Mouse (Mus musculus) forebrain, embryonic 16.5 days (tissue): ENCODE measurements around the gene Krt222. TPM values are rescaled to one million over a fixed set of nuclear protein-coding genes. Genes with fewer than 3 reads are reported as not detected.
"Not testable (repeated sequence)": the region's sequence is repeated elsewhere in the genome, so short reads cannot be mapped to it uniquely, and the experiment has no call there.

Experiments used
- ATAC-seq: fragments of 200-750 bp; cut with Nextera tagmentation; 2 replicates; pipeline ENCODE4 v1.8.0; 2017; ENCODE audit warnings: mild to moderate bottlenecking, moderate library complexity
- H3K27ac ChIP-seq: fragments of 300-500 bp; sonication (generic); 2 replicates; pipeline ENCODE4 v1.5.1; 2014; ENCODE audit warnings: low read length, control low read depth
- H3K27me3 ChIP-seq: fragments of 300-500 bp; sonication (generic); replicated peaks from 2 replicates; pipeline ENCODE4 v1.6.1; 2014; ENCODE audit warnings: low read length; ENCODE audit not compliant: control insufficient read depth, insufficient read depth
- H3K36me3 ChIP-seq: fragments of 300-500 bp; sonication (generic); 2 replicates; pipeline ENCODE4 v1.6.1; 2014; ENCODE audit not compliant: control insufficient read depth, insufficient read depth
- H3K4me1 ChIP-seq: fragments of 300-500 bp; sonication (generic); replicated peaks from 2 replicates; pipeline ENCODE4 v1.6.1; 2014; ENCODE audit warnings: low read length; ENCODE audit not compliant: control insufficient read depth, insufficient read depth
- H3K4me2 ChIP-seq: fragments of 300-500 bp; sonication (generic); 2 replicates; pipeline ENCODE4 v1.6.1; 2014; ENCODE audit warnings: mild to moderate bottlenecking, low read length, control low read depth
- H3K4me3 ChIP-seq: fragments of 300-500 bp; sonication (generic); replicated peaks from 2 replicates; pipeline ENCODE4 v1.5.1; 2014; ENCODE audit warnings: mild to moderate bottlenecking, low read length, control low read depth
- H3K9ac ChIP-seq: fragments of 300-500 bp; sonication (generic); replicated peaks from 2 replicates; pipeline ENCODE4 v1.6.1; 2014; ENCODE audit warnings: low read depth, low read length, control low read depth
- H3K9me3 ChIP-seq: fragments of 300-500 bp; sonication (generic); 2 replicates; pipeline ENCODE4 v1.6.1; 2016; ENCODE audit warnings: low read length; ENCODE audit not compliant: control insufficient read depth
- WGBS: fragments of 180-500 bp; shearing (Covaris S2); extraction: QIAGEN DNeasy Blood & Tissue Kit; methylation state at CpG from one replicate; pipeline ENCODE4 v1.1.7; 2014; 5-methylcytosine and 5-hydroxymethylcytosine counted together
- polyA plus RNA-seq: library from polyadenylated mRNA; unstranded; fragments of >200 nt; fragmentation: Nextera tagmentation; extraction: Ambion mirVana; gene quantifications from 2 replicates; pipeline ENCODE4 v1.2.1, GENCODE M21; 2015

The Krt222 gene
- polyA plus RNA-seq, 1 experiment from 2014 or later = 3.9 TPM

DNA sequence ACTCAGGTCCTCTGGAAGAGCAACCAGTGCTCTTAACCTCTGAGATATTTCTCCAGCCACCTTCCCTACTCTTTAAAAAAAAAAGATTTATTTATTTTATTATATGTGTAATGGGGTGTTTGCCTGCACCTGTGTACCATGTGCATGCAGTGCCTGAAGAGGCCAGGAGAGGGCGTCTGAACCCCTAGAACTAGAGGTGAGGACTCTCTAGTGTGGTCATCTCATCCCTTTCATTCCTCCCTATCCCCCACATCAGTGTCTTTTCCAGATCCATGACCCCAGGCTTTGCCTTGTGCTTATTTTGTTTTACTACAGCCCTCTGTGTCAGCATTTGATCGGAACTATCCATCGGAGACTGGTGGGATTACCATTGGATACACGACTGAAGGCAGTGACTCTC, 5.2 kb upstream of the Krt222 start:
- Histone ChIP-seq H3K27ac (no peak overlapping the region), H3K9me3 (no peaks in the 10 kb centered on the region), H3K36me3 (no peaks in the 10 kb centered on the region), H3K27me3 (no peaks in the 10 kb centered on the region), H3K4me2 (no peak overlapping the region), H3K4me1 (0 out of 2 replicates have a peak, but pooled peaks cover 1% of the 10 kb centered on the region), H3K9ac (no peak overlapping the region), H3K4me3 (no peak overlapping the region)
- no peak for ATAC-seq
- WGBS = 64% methylated on average over 4 of the region's 4 CpGs

DNA sequence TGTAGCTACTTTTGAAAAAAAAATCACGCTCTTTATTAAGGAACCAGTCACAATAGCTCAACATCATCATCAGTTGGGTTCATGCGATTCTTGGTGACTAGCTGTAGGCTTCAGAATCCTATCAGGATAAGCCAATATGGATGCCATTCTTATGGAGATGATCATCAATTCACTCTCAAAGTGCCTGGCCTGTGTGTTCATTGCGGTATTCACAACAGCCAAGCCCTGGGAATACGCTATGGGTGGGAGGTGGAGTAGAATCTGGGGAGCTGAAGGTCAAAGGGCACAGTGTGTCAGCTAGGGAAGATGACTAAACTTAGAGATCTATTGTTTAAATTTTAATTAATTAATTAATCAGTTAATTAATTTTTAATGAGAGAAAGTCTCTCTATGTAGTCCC, 4.0 kb upstream of the Krt222 start:
- 89% methylated on average over 4 of the region's 4 CpGs for WGBS
- Histone ChIP-seq H3K27ac (no peak overlapping the region), H3K4me1 (peaks cover 7% of the 10 kb centered on the region), H3K36me3 (no peaks in the 10 kb centered on the region), H3K4me3 (no peak overlapping the region), H3K4me2 (no peak overlapping the region), H3K9ac (no peak overlapping the region), H3K9me3 (no peaks in the 10 kb centered on the region), H3K27me3 (no peaks in the 10 kb centered on the region)
- ATAC-seq = no peak

GRCm38 (mm10) chr11:99244519-99244918, 634 bp upstream of the Krt222 start:
- H3K9me3 ChIP-seq, H3K27ac ChIP-seq, ATAC-seq, H3K4me2 ChIP-seq, H3K36me3 ChIP-seq, H3K4me3 ChIP-seq, H3K4me1 ChIP-seq, H3K27me3 ChIP-seq, H3K9ac ChIP-seq: not testable (repeated sequence)
- 49% methylated on average over 3 of the region's 3 CpGs for WGBS

DNA sequence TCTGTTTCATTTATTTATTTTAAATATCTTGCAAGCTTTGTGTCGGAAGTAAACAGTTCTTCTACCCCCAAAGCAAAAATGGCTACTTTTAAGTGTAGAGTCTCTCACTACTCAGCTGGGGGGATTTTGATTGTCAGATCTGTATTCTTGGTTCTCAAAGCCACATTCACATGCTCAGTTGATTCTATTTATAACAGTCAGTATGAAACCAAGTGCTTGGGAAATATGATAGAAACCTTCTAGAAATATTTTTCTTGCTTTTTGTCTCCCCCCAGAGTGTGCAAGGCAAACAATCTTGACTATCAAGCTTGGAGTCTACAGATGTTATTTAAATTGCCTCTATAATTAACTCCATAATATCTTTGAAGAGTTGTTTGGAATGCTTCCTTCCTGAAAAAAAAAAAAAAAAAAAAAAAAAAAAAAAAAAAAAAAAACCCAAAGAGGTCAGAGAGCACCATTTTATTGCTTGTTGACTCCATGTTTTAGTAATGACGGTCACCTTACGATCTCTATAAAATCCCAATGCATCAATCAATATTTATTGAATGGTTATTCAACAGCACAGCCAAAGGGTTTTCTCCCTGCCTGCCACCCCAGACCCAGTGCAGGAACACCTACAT, 575 bp downstream of the Krt222 start:
- Histone ChIP-seq H3K9ac (peak overlapping the region; percentile 48), H3K27ac (no peak overlapping the region), H3K27me3 (no peaks in the 10 kb centered on the region), H3K9me3 (no peaks in the 10 kb centered on the region), H3K36me3 (no peaks in the 10 kb centered on the region), H3K4me2 (peak overlapping the region; percentile 51), H3K4me1 (peaks cover 7% of the 10 kb centered on the region), H3K4me3 (peak overlapping the region; percentile 38)
- no peak; the same call in 1 of the 2 replicates for ATAC-seq
- 67% methylated on average over 3 of the region's 3 CpGs for WGBS

- Histone ChIP-seq H3K9me3 (no peaks in the 10 kb centered on the region), H3K36me3 (no peaks in the 10 kb centered on the region), H3K27ac (no peak overlapping the region), H3K4me3 (no peak overlapping the region), H3K9ac (no peak overlapping the region), H3K27me3 (no peaks in the 10 kb centered on the region), H3K4me2 (no peak overlapping the region), H3K4me1 (peaks cover 7% of the 10 kb centered on the region)
- ATAC-seq = no peak
- WGBS = 84% methylated on average over 5 of the region's 5 CpGs
These were observed 1.8 kb downstream of the Krt222 start for GRCm38 (mm10) chr11:99242056-99242455.

DNA sequence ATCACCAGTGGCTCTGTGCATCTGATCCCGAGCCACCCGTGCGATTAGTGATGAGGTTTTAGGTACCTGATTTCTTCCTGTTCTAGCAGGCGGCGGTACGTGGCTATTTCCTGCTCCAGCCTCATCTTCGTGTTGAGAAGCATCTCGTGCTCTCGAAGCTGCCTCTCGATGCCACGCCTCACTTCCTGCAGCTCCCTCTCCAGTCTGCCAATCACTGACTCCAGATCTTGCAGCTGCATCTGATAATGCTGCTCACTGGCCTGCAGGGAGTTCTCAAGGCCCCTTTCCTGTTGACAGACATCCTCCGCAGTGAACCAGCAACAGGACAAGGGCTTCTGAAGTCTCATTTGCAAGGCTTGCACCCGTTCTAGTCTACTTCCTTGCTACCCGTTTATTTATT, 5.4 kb downstream of the Krt222 start:
- WGBS = 74% methylated on average over 14 of the region's 14 CpGs
- H3K4me2 ChIP-seq = no peak overlapping the region
- no peak overlapping the region for H3K4me3 ChIP-seq
- no peaks in the 10 kb centered on the region for H3K4me1 ChIP-seq
- no peaks in the 10 kb centered on the region for H3K36me3 ChIP-seq
- no peak overlapping the region for H3K27ac ChIP-seq
- H3K9me3 ChIP-seq = no peaks in the 10 kb centered on the region
- ATAC-seq = no peak
- no peak overlapping the region for H3K9ac ChIP-seq
- H3K27me3 ChIP-seq = no peaks in the 10 kb centered on the region

DNA sequence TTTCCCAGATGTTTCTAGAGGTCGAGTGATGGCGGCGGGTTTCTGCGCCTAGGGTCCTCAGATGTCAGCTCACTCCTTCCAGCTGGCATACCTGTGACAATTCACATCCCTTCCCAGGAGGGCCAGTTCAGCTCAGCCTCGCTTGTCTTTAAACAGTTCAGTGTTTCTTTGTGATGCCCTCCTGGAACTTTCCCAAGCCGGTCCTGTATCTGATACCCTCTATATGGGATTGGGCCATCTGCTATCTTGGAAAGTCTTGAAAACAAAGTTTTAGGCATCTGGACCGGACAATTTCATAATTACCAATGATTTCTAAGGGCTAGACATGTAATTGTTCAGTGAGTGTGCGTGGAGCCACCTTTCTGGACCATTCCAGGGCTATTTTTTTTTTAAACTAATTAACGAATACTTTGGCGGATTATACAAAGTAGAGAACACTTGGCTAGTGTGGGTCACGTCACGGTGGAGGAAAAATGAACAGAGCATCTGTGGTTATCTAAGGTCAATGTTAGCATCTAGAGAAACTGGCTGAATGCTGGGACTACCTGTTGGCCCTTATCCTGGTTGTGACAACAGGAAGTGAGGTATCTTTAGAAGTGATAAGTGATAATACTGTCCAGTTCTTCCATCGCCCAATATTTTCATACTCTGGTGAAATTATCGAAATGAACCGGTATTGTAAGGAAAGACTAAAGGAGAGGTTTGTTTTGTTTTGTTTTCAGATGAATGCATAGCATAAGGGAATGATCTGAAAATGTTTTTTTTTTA, 12.7 kb downstream of the Krt222 start:
- ATAC-seq = peak; percentile 36
- no peaks in the 10 kb centered on the region for H3K9me3 ChIP-seq
- H3K27ac ChIP-seq = peak overlapping the region; percentile 99
- peaks cover 5% of the 10 kb centered on the region; the same call in 1 of the 2 replicates for H3K36me3 ChIP-seq
- H3K27me3 ChIP-seq = no peaks in the 10 kb centered on the region
- WGBS = 17% methylated on average over 15 of the region's 15 CpGs
- H3K4me2 ChIP-seq = peak overlapping the region; percentile 90
- peaks cover 30% of the 10 kb centered on the region for H3K4me1 ChIP-seq
- peak overlapping the region; percentile 94 for H3K4me3 ChIP-seq
- peak overlapping the region; percentile 100 for H3K9ac ChIP-seq

DNA sequence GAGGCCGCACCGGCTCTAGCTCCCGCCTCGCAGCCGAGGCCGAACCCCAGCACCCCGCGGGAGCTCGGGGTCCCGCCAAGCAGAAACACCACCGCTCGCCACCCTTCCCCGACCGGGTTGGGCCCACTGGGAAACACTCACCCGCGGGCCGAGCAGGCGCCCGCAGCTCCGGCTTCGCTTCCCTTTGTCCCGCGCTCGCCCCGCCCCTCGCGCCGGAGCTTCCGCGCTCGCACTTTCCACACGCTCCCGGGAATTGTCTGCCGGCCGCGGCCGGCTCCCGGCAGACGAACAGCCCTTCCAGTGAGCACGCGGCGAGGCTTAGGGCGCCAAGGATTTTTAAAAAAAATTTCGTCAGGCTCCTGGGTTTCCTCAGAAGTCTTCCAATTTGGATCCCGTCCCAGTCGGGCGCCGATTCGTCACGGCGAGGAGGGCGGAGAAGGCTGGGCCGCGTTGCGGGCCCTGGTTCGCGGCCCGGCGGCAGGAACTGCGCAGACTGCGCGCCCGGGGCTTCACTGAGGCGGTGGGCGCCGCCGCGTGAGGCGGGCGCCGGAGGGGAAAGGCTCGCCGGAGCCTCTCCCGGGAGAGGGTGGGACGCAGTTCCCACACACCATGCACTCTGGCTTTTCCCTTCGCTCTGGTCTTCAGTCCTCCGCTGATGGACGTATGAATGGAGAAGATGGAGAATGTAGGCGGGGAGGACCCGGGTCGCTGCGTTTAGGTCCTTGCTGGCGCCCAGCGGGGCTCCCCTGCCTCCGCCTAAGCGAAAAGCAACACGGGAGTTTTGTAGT, 13.4 kb downstream of the Krt222 start, which contains the start of gene Smarce1:
Gene Smarce1 (minus strand): TSS at position 757 of the 788 bp plus-strand sequence.
- Histone ChIP-seq H3K9me3 (no peaks in the 10 kb centered on the region), H3K9ac (peak within 1 kb of the TSS; percentile 100), H3K4me2 (peak within 1 kb of the TSS; percentile 90), H3K27ac (peak within 1 kb of the TSS; percentile 99), H3K27me3 (no peaks in the 10 kb centered on the region), H3K4me1 (peaks cover 32% of the 10 kb centered on the region), H3K36me3 (peaks cover 8% of the 10 kb centered on the region; the same call in 1 of the 2 replicates), H3K4me3 (peak within 1 kb of the TSS; percentile 94)
- ATAC-seq = peak; percentile 92
- WGBS = under 1% methylated on average over 85 of the region's 87 CpGs
